Mouse (Mus musculus): ENCODE results near the gene Olfr960. TPM values are rescaled to one million over a fixed set of nuclear protein-coding genes. Genes with fewer than 3 reads are reported as not detected.

Gene Olfr960
- polyA plus RNA-seq, 1 experiment, result not detected

Other genes with a start within 250 kb of the Olfr960 start
- gene Olfr951, start 234.0 kb upstream of the Olfr960 start, polyA plus RNA-seq (2012; rRNA removed), result not detected in 2 replicates
- gene Olfr952, start 194.2 kb upstream of the Olfr960 start, polyA plus RNA-seq (2012; rRNA removed), result not detected in 2 replicates
- not detected in 2 replicates for gene Olfr954, start 164.7 kb upstream of the Olfr960 start, polyA plus RNA-seq (2012; rRNA removed)
- not detected in 2 replicates for gene Olfr955, start 149.4 kb upstream of the Olfr960 start, polyA plus RNA-seq (2012; rRNA removed)
- gene Olfr44, start 127.4 kb upstream of the Olfr960 start, polyA plus RNA-seq (2012; rRNA removed), result not detected in 2 replicates
- not detected in 2 replicates for gene Olfr957, start 105.6 kb upstream of the Olfr960 start, polyA plus RNA-seq (2012; rRNA removed)
- not detected in 2 replicates for gene Olfr958, start 67.3 kb upstream of the Olfr960 start, polyA plus RNA-seq (2012; rRNA removed)
- gene Olfr959, start 45.8 kb upstream of the Olfr960 start, polyA plus RNA-seq (2012; rRNA removed), result not detected in 2 replicates
- 0.49 and 0.53 TPM in 2 replicates for gene AW551984, start 17.0 kb upstream of the Olfr960 start, polyA plus RNA-seq (2012; rRNA removed)
- not detected in 2 replicates for gene Olfr148, start 10.7 kb upstream of the Olfr960 start, polyA plus RNA-seq (2012; rRNA removed)
- not detected in 2 replicates for gene Olfr961, start 23.7 kb downstream of the Olfr960 start, polyA plus RNA-seq (2012; rRNA removed)
- gene Olfr963, start 45.8 kb downstream of the Olfr960 start, polyA plus RNA-seq (2012; rRNA removed), result not detected in 2 replicates
- gene Olfr149, start 85.7 kb downstream of the Olfr960 start, polyA plus RNA-seq (2012; rRNA removed), result not detected in 2 replicates
- not detected in 2 replicates for gene Olfr965, start 90.0 kb downstream of the Olfr960 start, polyA plus RNA-seq (2012; rRNA removed)
- gene Olfr150, start 109.6 kb downstream of the Olfr960 start, polyA plus RNA-seq (2012; rRNA removed), result not detected in 2 replicates
- gene Olfr967, start 124.9 kb downstream of the Olfr960 start, polyA plus RNA-seq (2012; rRNA removed), result not detected in 2 replicates
- not detected in 2 replicates for gene Olfr968, start 161.9 kb downstream of the Olfr960 start, polyA plus RNA-seq (2012; rRNA removed)
- not detected in 2 replicates for gene Olfr969, start 169.6 kb downstream of the Olfr960 start, polyA plus RNA-seq (2012; rRNA removed)
- gene Olfr970, start 187.5 kb downstream of the Olfr960 start, polyA plus RNA-seq (2012; rRNA removed), result not detected in 2 replicates
- gene Olfr971, start 215.5 kb downstream of the Olfr960 start, polyA plus RNA-seq (2012; rRNA removed), result not detected in 2 replicates
- gene Olfr972, start 245.0 kb downstream of the Olfr960 start, polyA plus RNA-seq (2012; rRNA removed), result not detected in 2 replicates

All from large intestine, adult 2 months (tissue).